Mouse (Mus musculus): ENCODE measurements around the gene Tbx15. TPM values are rescaled to one million over a fixed set of nuclear protein-coding genes. Genes with fewer than 3 reads are reported as not detected.

The Tbx15 gene
- polyA plus RNA-seq, 1 experiment, result 0.72 TPM

GRCm38 (mm10) chr3:99295301-99295700 is 55.1 kb downstream of the Tbx15 start:
- Histone ChIP-seq H3K27ac (ENCODE audit: insufficient read depth, low read depth, low read length) (no peak overlapping the region), H3K36me3 (ENCODE audit: control insufficient read depth, insufficient read depth, low read length) (no peaks in the 10 kb centered on the region), H3K27me3 (replicated peaks; ENCODE audit: control insufficient read depth, insufficient read depth, low read length) (no peaks in the 10 kb centered on the region), H3K4me1 (ENCODE audit: control insufficient read depth, insufficient read depth, low read length) (no peaks in the 10 kb centered on the region), H3K4me3 (ENCODE audit: insufficient read depth, low read depth, low read length) (no peak overlapping the region)
- 75% methylated on average over 2 of the region's 2 CpGs for WGBS
- TF ChIP-seq POLR2A (IDR thresholded peaks at IDR 0.05; ENCODE audit: low read depth, low read length), result no peak
- TF ChIP-seq CTCF (conservative IDR thresholded peaks at IDR 0.05; ENCODE audit: insufficient read depth, insufficient read length, low read depth, low read length), result no peak
- no peak for DNase-seq

GRCm38 (mm10) chr3:99296186-99296585 is 56.0 kb downstream of the Tbx15 start:
- 85% methylated on average over 5 of the region's 5 CpGs for WGBS
- Histone ChIP-seq H3K4me1 (ENCODE audit: control insufficient read depth, insufficient read depth, low read length) (no peaks in the 10 kb centered on the region), H3K36me3 (ENCODE audit: control insufficient read depth, insufficient read depth, low read length) (no peaks in the 10 kb centered on the region), H3K27me3 (replicated peaks; ENCODE audit: control insufficient read depth, insufficient read depth, low read length) (no peaks in the 10 kb centered on the region), H3K4me3 (ENCODE audit: insufficient read depth, low read depth, low read length) (no peak overlapping the region), H3K27ac (ENCODE audit: insufficient read depth, low read depth, low read length) (no peak overlapping the region)
- TF ChIP-seq POLR2A (IDR thresholded peaks at IDR 0.05; ENCODE audit: low read depth, low read length), result no peak
- no peak for TF ChIP-seq CTCF (conservative IDR thresholded peaks at IDR 0.05; ENCODE audit: insufficient read depth, insufficient read length, low read depth, low read length)
- DNase-seq, result no peak

- 70% methylated on average over 2 of the region's 2 CpGs for WGBS
- Histone ChIP-seq H3K27ac (ENCODE audit: insufficient read depth, low read depth, low read length) (no peak overlapping the region), H3K4me1 (ENCODE audit: control insufficient read depth, insufficient read depth, low read length) (no peaks in the 10 kb centered on the region), H3K4me3 (ENCODE audit: insufficient read depth, low read depth, low read length) (no peak overlapping the region), H3K36me3 (ENCODE audit: control insufficient read depth, insufficient read depth, low read length) (no peaks in the 10 kb centered on the region), H3K27me3 (replicated peaks; ENCODE audit: control insufficient read depth, insufficient read depth, low read length) (no peaks in the 10 kb centered on the region)
- DNase-seq, result no peak
- TF ChIP-seq CTCF (conservative IDR thresholded peaks at IDR 0.05; ENCODE audit: insufficient read depth, insufficient read length, low read depth, low read length) (no peak), POLR2A (IDR thresholded peaks at IDR 0.05; ENCODE audit: low read depth, low read length) (no peak)
Observed at GRCm38 (mm10) chr3:99300846-99301245, 60.7 kb downstream of the Tbx15 start.

GRCm38 (mm10) chr3:99310877-99311276 is 70.7 kb downstream of the Tbx15 start:
- Histone ChIP-seq H3K4me1 (ENCODE audit: control insufficient read depth, insufficient read depth, low read length) (no peaks in the 10 kb centered on the region), H3K27me3 (replicated peaks; ENCODE audit: control insufficient read depth, insufficient read depth, low read length) (no peaks in the 10 kb centered on the region), H3K36me3 (ENCODE audit: control insufficient read depth, insufficient read depth, low read length) (no peaks in the 10 kb centered on the region), H3K27ac (ENCODE audit: insufficient read depth, low read depth, low read length) (no peak overlapping the region), H3K4me3 (ENCODE audit: insufficient read depth, low read depth, low read length) (no peak overlapping the region)
- DNase-seq, result no peak
- WGBS, result 23% methylated on average over 2 of the region's 2 CpGs
- TF ChIP-seq CTCF (conservative IDR thresholded peaks at IDR 0.05; ENCODE audit: insufficient read depth, insufficient read length, low read depth, low read length), result no peak
- TF ChIP-seq POLR2A (IDR thresholded peaks at IDR 0.05; ENCODE audit: low read depth, low read length), result no peak

DNA sequence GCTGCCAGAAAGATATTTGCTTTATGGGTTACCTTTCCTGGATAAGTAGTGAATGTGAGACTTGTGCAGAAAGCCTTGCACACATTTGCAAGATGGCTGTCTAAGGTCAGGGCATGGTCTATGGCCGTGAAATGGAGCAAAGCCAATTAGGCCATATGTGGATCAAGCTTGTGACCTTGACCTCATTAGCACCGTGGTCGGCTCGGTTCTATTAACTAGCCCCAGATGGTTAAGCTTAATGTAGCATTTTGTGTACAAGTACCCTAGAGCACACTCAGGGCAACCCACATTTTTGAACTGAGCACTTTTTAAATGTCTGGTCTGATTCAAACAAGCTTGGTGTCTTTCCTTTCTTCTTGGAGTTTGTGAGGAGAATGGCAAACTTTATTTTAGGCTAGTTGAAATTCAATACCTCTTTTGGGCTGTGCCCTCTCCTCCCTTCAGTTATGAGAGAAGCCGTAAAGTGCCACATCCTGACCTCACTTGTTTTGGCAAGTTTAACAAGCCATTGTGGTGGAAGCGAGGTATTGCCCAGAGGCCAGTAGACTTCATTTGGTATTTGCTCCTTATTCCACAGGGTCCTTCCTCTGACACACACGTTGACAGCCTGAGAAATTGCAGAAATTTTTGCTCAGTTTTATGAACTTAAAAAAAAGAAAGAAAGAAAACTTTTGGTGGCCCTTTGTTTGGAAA is 71.9 kb downstream of the Tbx15 start:
- no peak for TF ChIP-seq POLR2A (IDR thresholded peaks at IDR 0.05; ENCODE audit: low read depth, low read length)
- no peak for TF ChIP-seq CTCF (conservative IDR thresholded peaks at IDR 0.05; ENCODE audit: insufficient read depth, insufficient read length, low read depth, low read length)
- Histone ChIP-seq H3K27me3 (replicated peaks; ENCODE audit: control insufficient read depth, insufficient read depth, low read length) (no peaks in the 10 kb centered on the region), H3K4me1 (ENCODE audit: control insufficient read depth, insufficient read depth, low read length) (no peaks in the 10 kb centered on the region), H3K4me3 (ENCODE audit: insufficient read depth, low read depth, low read length) (no peak overlapping the region), H3K36me3 (ENCODE audit: control insufficient read depth, insufficient read depth, low read length) (no peaks in the 10 kb centered on the region), H3K27ac (ENCODE audit: insufficient read depth, low read depth, low read length) (no peak overlapping the region)
- no peak for DNase-seq
- WGBS, result 12% methylated on average over 7 of the region's 7 CpGs

GRCm38 (mm10) chr3:99322345-99322744 is 82.2 kb downstream of the Tbx15 start:
- Histone ChIP-seq H3K4me3 (ENCODE audit: insufficient read depth, low read depth, low read length) (no peak overlapping the region), H3K4me1 (ENCODE audit: control insufficient read depth, insufficient read depth, low read length) (no peaks in the 10 kb centered on the region), H3K27ac (ENCODE audit: insufficient read depth, low read depth, low read length) (no peak overlapping the region), H3K36me3 (ENCODE audit: control insufficient read depth, insufficient read depth, low read length) (no peaks in the 10 kb centered on the region), H3K27me3 (replicated peaks; ENCODE audit: control insufficient read depth, insufficient read depth, low read length) (no peaks in the 10 kb centered on the region)
- no peak for DNase-seq
- WGBS, result 82% methylated on average over 2 of the region's 2 CpGs
- no peak for TF ChIP-seq CTCF (conservative IDR thresholded peaks at IDR 0.05; ENCODE audit: insufficient read depth, insufficient read length, low read depth, low read length)
- TF ChIP-seq POLR2A (IDR thresholded peaks at IDR 0.05; ENCODE audit: low read depth, low read length), result no peak

GRCm38 (mm10) chr3:99329316-99329715 is 89.1 kb downstream of the Tbx15 start:
- H3K36me3 ChIP-seq (ENCODE audit: control insufficient read depth, insufficient read depth, low read length), result no peaks in the 10 kb centered on the region
- H3K27me3 ChIP-seq (replicated peaks; ENCODE audit: control insufficient read depth, insufficient read depth, low read length), result no peaks in the 10 kb centered on the region; the same call in 1 of the 2 replicates
- H3K27ac ChIP-seq (ENCODE audit: insufficient read depth, low read depth, low read length), result no peak overlapping the region
- DNase-seq, result no peak
- H3K4me3 ChIP-seq (ENCODE audit: insufficient read depth, low read depth, low read length), result no peak overlapping the region
- H3K4me1 ChIP-seq (ENCODE audit: control insufficient read depth, insufficient read depth, low read length), result no peaks in the 10 kb centered on the region
- WGBS, result 81% methylated on average over 5 of the region's 5 CpGs
- no peak for TF ChIP-seq POLR2A (IDR thresholded peaks at IDR 0.05; ENCODE audit: low read depth, low read length)
- TF ChIP-seq CTCF (conservative IDR thresholded peaks at IDR 0.05; ENCODE audit: insufficient read depth, insufficient read length, low read depth, low read length), result no peak

All from kidney, adult 2 months (tissue).